Mouse (Mus musculus): ENCODE measurements around the gene Dhps.

DNA sequence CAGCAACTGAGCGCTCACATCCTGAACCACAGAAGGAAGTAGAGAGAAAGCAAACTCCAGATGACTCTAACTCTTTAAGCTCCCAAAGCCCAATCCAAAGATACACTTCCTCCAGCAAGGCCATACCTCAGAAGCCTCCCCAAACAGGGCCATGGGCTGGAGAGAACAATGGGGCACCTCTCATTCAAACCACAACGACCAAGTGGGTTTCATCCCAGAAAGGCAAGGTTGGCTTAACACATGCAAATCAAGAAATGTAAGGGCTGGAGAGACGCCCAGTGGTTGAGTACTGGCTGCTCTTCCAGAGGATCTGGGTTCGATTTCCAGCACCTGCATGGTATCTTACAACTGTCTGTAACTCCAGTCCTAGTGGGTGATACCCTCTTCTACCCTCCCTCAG, 43.9 kb downstream of the Dhps start:
- TF ChIP-seq CTCF (IDR thresholded peaks at IDR 0.05; ENCODE audit: low read depth): no peak
- no peak for TF ChIP-seq EP300 (optimal IDR thresholded peaks at IDR 0.05)

Measured in stomach, postnatal 0 days (tissue).